Mouse (Mus musculus) right cerebral cortex, adult 18-20 months (tissue): ENCODE data around the gene Nt5c2.

Experiments used
- DNase-seq: peaks from one replicate; pipeline ENCODE4 v3.0.0; 2022; ENCODE audit warnings: mixed read lengths

The Nt5c2 gene

DNA sequence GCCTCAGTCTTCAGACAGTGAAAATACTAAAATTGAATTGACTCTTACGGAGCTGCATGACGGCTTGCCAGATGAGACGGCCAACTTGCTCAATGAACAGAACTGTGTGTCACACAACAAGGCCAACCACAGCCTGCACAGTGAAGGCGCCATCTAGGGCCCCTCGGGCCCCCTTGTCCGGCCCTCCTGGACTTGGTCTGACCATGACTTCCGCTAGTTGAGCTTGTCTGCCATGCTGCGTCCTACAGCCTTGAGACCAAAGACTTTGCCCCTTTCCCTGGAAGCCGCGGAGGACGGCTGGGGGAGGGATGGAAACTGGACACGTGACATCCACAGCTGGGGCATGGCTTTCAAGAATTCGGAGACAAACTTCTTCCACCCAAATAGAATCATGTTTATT lies 137.1 kb downstream of the Nt5c2 start:
- DNase-seq, result no peak

DNA sequence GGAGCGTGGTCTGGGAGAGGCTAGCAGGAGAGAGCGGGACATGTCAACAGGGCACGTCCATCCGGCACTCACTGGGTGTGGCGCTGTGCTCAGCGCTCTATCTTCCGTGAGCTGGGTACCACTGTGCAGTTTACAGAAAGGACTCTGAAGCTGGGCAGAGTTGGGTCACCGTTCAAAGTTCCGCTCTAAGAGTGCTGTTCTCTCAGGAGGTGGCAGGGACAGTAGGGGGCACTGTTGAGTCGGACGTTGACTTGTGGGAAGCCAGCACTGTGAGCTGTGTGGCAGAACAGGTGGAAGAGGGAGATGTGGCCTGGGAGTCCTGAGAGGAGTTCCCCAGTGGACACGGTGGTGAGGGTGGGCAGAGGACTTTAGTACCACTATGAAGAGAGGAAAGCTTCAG lies 139.2 kb downstream of the Nt5c2 start:
- DNase-seq, result peak; percentile 84

DNA sequence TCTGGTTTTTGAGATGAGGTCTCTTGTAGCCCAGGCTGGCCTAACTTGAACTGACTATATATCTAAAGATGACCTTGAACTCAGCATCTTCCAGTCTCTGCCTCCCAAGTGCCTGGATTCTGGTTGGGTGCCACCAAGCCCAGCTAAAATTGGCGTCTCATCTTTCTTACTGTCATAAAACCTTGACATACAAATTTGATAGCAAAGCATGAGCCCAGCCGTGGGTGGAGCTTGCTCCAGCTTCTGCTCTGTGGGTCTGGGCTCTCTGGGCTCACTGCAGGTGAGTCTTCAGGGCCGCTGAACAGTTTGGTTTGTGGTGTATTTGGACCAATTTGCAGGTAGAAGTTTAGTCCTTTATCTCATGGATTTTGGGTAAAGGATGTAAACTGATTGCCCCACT lies 141.0 kb downstream of the Nt5c2 start:
- no peak for DNase-seq

DNA sequence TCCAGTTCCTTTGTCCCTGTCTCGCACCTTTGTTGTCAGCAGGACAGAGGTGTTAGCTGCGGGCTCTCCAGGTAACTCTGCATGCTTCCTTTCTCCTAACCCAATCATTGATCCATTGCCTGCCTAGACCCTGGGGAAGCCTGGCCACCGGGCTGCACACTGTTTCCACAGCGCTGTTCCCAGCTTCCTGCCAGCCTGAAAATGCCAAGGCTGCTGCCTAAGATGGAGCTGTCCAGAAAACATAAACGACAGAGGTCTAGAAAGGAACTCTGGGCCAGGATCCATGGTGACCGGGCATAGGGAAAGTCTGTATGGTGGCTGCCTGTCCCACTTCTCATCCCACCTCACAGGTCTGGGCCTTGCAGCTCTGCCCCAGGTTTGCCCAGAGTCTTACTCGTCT lies 143.3 kb downstream of the Nt5c2 start:
- no peak for DNase-seq

DNA sequence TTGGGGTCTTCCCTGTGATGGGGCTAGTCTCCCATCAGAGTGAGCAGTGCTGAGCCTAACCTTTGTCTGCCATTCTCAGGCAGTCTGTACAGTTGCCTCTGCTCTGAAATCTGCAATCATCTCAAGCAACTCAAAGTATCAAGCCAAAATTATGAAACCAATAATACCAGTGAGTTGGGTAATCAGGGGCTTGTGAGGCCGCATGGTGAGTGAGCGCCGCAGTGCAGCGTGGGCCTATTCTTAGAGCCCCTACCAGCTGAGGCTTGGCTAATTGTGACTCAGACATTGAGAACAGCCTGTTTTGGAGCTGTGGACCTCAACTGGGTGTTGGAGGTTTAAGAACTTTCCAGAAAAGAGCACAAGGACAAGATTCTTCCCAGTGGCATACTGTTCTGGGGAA lies 143.9 kb downstream of the Nt5c2 start:
- peak; percentile 39 for DNase-seq

DNA sequence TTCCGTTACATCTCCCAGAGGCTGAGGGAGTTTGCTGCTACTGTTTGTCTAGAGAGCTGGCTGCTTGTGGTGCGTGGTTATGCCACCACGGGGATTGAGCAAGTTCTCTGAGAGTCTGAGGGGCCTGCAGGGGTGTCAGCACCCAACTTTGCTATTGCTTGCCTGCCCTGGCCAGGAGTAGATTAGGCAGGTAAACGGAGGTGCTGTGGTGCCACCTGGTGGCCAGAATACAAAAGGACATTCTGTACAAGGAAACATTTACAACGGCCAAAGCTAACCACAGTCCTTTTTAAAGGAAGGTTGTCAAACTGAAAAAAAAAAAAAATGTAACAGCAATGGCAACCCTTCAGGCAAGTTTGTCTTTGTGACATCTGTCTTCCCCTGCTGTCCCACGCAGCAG lies 145.4 kb downstream of the Nt5c2 start:
- peak; percentile 80 for DNase-seq

DNA sequence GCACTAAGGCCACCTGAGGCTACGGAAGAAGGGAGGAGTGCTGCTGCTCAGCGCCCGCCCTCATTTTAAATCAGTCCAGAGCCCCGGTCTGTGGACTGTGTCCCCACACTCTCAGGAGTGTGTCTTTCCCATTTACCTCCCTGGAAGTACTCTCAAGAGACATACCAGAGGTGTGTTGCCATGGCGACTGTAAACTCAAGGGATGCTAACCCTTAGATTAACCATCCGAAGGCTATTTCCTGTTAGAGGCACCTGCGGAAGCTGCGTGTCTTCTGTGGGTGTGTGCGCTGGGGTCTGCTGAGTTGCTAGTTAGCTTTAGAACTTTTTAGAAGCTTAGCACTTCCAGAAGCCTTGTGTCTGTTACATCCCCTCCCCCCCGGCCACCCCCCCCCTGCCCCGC lies 145.9 kb downstream of the Nt5c2 start:
- no peak for DNase-seq

DNA sequence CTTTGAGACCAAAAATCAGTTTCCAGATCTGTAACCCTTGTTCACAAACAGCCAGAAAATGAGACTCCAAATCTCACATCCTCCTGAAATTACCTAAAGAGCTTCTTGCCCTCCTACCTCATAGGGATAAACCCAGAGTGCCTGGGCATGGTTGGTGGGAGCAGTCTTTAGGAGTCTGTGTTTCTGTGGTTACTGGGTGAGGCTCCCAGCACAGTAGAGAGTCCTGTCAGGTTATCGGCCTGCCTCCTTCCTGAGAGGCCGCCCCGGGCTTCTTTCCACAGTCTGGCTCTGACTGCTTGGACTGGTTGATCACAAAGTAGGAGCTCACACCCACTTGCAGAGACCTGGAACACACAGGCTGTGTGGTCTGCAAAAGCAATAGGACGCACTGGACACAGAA lies 149.6 kb downstream of the Nt5c2 start:
- DNase-seq, result no peak

DNA sequence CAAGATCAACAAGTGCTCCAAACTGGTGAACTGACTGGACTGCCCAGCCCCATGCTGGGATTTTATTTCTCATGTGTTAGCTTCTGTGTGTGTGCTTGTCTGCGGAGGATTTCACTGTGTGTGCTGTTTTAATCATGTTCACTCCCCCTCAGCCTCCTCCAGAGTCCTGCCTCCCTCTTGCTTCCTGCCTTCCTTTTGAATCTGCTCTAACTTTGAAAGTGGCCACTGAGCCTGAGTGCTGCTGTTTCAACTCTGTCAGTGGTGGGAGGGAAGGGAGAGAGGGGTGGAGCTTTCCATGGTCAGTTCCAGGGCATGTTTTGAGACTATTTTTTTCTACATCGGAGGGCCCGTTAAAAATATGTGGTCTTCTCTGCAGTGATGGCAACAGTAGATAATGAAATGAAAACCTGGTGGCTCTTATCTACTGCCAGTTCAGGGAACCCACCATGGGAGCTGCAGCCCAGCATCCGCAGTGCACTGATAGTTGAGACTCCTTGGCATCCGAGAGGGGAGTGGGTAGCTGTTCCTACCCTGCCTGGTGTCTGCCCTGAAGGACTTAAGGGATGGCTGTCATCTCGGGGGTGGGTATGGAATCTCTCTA lies 150.1 kb downstream of the Nt5c2 start:
- no peak for DNase-seq

DNA sequence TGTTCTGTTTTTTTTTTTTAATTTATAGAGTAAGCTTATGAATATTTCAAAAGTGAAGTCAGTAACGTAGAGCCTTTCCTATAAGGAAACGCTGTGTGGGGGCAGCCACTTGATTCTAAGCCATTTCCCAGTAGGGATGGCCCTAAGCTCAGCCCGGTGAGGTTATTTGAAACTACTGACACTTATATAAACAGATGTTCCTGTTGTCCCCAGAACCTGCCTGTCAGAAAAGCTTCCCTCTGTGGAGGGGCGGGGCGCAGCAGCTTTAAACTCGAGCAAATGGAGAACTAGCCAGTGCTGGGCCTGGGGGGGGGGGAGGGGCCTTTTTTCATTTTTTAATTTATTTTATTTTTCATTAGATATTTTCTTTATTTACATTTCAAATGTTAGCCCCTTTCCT lies 150.9 kb downstream of the Nt5c2 start:
- DNase-seq, result no peak

DNA sequence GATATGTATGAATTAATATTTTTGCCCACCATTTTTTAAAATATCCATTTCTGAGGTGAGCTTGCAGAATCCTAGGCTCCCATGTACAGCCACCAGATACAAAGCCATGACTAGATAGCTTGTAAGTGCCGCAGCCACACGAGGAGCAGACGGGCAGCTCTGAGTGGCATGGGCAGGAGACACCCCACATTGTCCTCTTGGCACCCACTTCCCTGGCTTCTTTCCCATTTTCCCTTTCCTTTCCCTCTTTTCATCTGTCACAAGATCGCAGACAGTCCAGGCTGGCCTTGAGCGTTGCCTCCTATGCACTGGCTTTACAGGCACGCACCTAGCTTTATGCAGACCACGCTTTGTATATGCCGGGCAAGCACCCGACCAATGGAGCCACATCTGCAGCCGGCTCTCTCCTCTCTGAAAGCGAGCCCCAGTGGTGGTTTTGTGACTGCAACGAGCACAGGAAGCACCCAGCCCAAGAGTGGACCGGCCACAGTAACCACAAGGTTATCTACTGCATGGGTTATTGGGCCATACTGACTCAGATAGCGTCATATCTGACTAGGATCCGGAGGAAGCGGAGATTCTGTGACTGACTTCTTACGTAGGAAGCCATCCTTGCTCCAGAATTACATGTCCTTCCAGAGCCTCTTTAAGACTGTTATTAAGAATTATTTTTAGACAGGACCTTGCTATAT lies 151.6 kb downstream of the Nt5c2 start:
- DNase-seq, result no peak

DNA sequence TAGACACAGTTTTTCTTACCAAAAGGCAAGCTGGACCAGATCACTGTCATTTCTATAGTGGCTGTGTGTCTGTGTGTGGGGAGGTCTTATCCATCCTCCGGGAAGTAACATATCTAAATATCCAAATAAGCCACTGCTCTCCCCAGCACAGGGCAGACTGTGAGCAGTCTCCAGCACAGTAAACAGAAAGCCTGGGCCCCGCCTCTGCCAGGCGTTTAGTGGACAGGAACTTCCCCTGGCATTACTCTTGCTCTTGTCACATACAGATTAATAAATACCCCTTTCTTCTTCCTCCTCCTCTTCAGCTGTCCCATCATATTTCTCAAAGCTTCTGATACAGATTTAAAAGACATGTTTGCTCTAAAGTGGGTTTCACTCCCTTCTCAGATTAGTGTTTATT lies 152.4 kb downstream of the Nt5c2 start:
- DNase-seq, result no peak

DNA sequence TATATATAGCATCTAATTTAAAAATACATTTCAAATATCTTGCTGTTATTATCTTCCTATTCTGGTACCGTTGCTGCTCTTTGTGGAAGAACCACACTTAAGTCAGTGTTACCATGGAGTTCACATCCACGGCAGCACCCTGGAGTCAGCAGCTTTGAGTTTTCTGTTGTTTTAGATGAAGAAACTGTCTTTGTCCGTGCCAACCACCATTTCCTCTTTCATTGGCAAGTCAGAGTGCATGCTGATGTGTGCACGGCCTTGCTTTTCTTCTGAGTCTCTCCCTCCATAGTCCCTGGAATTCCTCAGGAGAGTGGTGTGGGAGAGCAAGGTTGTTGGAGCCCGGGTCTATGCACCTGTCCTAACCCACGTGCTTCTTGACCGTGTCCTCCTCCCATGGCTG lies 156.8 kb downstream of the Nt5c2 start:
- DNase-seq, result no peak

DNA sequence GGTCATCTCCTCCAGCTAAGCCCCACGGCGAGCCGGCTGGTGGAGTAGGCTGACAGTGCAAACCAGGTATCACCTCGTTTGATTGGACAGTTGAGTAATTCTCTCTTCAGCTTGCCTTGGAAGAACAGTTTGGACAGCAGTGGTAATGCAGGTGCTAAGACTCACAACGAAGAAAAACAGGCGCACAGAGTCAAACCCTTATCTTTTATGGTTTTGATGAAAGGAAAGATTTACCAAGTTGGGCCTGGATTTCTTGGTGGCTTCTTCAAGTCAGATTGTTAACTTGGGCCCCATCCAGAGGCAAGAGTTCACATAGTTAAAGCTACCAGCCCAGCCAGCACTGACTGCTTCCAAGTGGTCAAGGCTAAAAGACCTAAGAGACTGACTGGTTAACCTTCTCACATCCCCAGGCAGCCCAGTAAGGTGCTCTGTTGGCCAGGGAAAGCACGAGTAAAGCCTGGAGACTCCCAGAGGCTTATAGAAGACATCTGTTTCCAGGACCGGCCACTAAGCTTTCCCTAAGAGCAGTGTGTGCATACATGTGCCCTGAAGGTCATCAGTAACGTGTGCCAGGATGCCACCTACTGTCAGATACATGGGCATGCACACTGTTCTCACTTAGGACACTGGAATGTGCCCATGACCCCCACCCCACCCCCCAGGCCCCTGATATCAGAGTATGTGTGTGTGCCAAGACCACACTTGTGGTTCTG lies 157.5 kb downstream of the Nt5c2 start:
- DNase-seq, result no peak

DNA sequence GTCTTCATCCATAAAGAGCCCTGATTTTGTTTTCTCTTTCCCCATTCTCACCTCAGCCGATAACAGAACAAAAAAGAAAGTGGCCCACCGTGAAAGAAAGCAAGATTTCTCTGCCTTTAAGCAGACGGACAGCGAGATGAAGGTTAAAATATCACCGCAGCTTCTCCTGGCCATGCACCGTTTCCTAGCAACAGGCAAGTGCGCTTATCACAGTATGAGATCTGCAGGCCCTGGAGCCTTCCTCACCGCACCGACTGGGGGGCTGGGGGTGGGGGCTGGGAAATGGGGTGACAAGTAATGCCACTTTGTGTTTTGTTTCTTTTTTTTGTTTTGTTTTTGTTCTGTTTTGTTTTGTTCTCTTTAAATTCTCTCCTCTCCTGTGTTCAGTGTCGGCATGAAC lies 158.2 kb downstream of the Nt5c2 start:
- DNase-seq, result no peak

DNA sequence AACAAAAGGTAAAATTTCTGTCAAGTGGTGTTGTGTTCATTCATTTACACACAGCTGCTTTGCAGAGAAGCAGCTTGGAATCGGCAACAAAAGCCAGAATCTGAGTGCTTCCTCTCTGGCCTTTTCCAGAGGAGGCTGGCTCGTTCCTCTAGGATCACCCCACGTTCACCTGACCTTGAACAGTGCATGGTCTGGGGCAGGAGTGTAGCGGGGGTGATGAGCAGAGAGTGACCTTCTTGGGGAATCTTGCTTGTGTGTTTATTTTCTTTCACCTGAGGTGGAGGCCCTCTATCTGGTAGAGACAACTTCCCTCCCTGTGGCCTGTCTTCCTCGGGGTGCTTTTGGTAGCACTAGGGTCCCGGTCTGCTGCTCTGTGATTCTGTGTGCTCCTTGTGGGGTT lies 158.7 kb downstream of the Nt5c2 start:
- no peak for DNase-seq

DNA sequence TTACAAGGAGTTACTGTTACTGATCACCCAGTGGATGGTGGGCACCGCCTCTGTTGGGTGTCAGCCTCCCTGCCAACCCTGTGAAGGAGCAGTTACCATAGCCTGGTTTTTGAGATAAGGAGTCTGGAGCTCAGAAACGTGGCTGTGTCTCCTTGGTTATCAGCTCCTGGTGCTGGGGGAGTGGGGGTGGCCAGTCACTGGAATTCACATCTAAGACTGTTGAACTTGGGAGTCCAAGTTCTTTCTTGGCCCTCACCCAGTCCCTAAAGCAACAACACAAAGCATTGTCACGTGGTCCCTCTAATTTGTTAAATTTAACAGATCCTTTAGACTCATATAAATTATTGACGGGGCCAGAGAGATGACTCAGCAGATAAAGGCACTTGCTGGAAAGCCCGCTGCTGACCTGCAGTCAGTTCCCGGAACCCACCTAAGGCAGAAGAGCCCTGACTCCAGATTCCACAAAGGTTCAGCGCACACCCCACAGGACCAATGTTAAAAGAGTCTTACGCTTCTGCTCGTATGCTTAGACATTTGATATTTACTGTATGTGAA lies 165.4 kb downstream of the Nt5c2 start:
- no peak for DNase-seq

DNA sequence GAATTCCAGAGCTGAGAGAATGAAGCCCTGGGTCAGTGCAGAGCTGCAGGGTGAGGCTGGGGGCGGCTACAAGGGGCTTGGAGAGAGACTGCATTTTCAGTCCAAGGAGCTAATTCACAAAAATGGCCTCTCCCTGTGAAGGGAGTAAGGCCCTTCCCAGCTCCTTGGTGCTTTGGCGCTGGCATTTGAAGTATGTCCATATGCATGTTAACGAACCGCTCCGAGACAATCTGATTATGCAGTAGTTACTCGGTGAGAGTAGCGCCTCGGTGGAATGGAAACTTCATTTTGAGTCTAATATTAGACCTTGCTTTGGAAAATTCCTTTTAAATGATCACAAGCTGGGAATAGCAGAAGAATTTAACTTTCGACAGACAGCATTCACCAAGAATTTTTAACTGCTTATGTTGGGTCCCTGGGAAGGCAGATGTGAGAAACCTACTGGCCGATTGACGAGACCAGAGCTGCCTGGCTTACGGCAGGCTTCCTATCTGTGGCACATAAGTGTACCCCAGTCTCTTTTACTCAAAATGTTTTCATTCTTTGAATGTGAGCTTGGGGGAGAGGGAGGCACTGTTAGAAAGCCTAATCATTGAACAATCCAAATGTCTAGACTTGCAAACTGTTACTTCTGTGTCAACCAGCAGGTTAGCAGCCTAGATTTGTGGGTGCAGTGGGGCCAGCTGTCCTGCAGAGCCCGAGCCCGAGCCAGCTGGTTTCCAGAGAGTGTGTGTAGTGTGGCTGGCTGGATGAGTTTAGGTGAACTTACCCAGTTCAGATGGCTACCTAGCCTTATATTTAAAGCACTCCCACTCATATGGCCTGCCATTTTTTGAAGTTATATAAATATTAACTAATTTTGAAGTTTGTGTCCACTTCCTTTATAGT lies 166.3 kb downstream of the Nt5c2 start:
- DNase-seq, result no peak

DNA sequence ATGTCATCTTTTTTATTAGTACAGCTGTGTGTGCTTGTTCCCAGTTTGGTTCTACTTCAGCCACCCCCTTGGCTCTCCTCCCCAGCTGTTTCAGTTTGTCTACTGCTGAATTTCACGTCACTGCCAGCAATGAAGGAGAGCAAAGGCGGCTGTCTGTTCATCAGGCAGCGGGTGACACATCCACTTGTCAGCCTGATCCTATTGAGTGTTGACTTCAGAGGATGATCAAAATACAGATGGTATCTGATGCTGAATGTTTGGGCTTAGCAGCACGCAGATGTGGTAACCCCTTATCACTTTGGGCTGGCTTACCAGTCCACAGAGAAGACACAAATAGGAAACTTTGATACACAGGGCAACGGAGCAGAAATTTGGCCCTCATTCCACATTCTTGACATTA lies 168.5 kb downstream of the Nt5c2 start:
- no peak for DNase-seq

DNA sequence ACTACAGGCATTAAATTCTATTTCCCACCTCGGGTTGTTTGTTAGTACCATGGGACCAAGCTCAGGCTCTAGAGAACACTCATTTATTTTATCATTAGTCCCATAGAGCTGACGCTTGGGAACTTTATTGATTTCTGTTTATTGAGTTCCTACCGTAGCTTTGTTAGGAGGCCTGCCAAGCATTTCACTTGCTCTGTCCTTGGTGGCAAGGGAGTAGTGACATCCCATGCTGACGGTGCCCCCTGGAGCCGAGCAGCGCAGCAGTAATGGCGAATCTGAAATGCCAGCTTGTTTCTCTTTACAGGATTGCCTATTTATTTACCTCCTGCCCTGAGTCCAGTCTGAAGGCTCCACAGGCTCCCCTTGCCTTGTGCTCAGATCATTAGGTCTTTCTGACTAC lies 168.9 kb downstream of the Nt5c2 start:
- no peak for DNase-seq

DNA sequence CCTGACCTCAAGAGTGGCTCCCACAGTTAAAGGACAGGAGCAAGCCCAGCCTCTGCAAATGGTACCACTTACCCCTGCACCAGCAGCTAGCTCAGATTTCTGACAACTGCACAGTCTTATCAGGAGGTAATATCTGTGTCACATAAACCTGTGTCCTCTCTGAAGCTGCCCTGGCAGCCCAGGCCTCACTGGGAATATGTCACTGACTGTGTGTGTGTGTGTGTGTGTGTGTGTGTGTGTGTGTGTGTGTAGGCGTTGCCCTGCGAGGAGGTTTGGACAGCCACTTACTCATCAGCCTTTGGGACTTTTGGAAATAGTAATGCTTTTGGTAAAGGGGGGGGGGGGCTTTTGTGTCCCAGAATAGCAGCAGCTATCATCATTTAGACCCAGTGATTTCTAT lies 171.9 kb downstream of the Nt5c2 start:
- no peak for DNase-seq

DNA sequence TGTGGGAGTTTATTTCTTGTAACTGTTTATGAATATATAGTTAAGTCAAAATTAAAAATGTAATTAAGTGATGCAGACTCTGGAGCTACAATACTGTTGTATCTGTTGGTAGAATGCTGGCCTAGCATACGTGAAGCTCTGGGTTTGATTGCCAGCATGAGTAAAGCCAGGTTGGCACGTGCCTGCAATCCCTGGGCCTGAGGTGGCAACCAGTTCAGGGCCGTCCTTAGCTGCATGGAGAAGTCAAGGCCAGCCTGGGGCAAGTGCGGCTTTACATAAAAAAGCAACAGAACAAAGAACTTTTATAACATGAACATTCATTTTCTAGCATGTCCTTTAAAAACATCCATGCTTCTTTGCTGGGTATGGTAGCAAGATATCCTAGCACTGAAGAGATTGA lies 173.9 kb downstream of the Nt5c2 start:
- no peak for DNase-seq
